Mouse (Mus musculus): Measurements from ENCODE around the gene Slc16a14.

Gene Slc16a14

GRCm38 (mm10) chr1:84910177-84910804 lies 24.6 kb downstream of the Slc16a14 start:
- DNase-seq (ENCODE audit: low read depth, low spot score): no peak

GRCm38 (mm10) chr1:84904467-84904866 lies 30.5 kb downstream of the Slc16a14 start:
- no peak for DNase-seq (ENCODE audit: low read depth, low spot score)

GRCm38 (mm10) chr1:84899156-84899555 lies 35.8 kb downstream of the Slc16a14 start:
- DNase-seq (ENCODE audit: low read depth, low spot score): no peak

GRCm38 (mm10) chr1:84897364-84897763 lies 37.6 kb downstream of the Slc16a14 start:
- DNase-seq (ENCODE audit: low read depth, low spot score): no peak

GRCm38 (mm10) chr1:84891746-84892145 lies 43.2 kb downstream of the Slc16a14 start:
- DNase-seq (ENCODE audit: low read depth, low spot score): no peak

- no peak for DNase-seq (ENCODE audit: low read depth, low spot score)
These were observed 44.4 kb downstream of the Slc16a14 start for GRCm38 (mm10) chr1:84890503-84890902.

- DNase-seq (ENCODE audit: low read depth, low spot score): no peak
These were observed 44.9 kb downstream of the Slc16a14 start for GRCm38 (mm10) chr1:84890005-84890393.

GRCm38 (mm10) chr1:84889330-84890004 lies 45.5 kb downstream of the Slc16a14 start:
- DNase-seq (ENCODE audit: low read depth, low spot score): no peak

GRCm38 (mm10) chr1:84885921-84886320 lies 49.0 kb downstream of the Slc16a14 start:
- no peak for DNase-seq (ENCODE audit: low read depth, low spot score)

GRCm38 (mm10) chr1:84885174-84885573 lies 49.8 kb downstream of the Slc16a14 start:
- DNase-seq (ENCODE audit: low read depth, low spot score): no peak

GRCm38 (mm10) chr1:84883889-84884288 lies 51.0 kb downstream of the Slc16a14 start:
- DNase-seq (ENCODE audit: low read depth, low spot score): no peak

GRCm38 (mm10) chr1:84882937-84883336 lies 52.0 kb downstream of the Slc16a14 start:
- DNase-seq (ENCODE audit: low read depth, low spot score): no peak

GRCm38 (mm10) chr1:84882066-84882532 lies 52.8 kb downstream of the Slc16a14 start:
- no peak for DNase-seq (ENCODE audit: low read depth, low spot score)

GRCm38 (mm10) chr1:84881248-84882065 lies 53.5 kb downstream of the Slc16a14 start:
- no peak for DNase-seq (ENCODE audit: low read depth, low spot score)

GRCm38 (mm10) chr1:84879571-84880120 lies 55.3 kb downstream of the Slc16a14 start:
- no peak for DNase-seq (ENCODE audit: low read depth, low spot score)

GRCm38 (mm10) chr1:84877590-84877989 lies 57.3 kb downstream of the Slc16a14 start:
- DNase-seq (ENCODE audit: low read depth, low spot score): no peak

GRCm38 (mm10) chr1:84872939-84873338 lies 62.0 kb downstream of the Slc16a14 start:
- no peak for DNase-seq (ENCODE audit: low read depth, low spot score)

- no peak for DNase-seq (ENCODE audit: low read depth, low spot score)
These were observed 62.8 kb downstream of the Slc16a14 start for GRCm38 (mm10) chr1:84872105-84872504.

- no peak for DNase-seq (ENCODE audit: low read depth, low spot score)
These were observed 63.8 kb downstream of the Slc16a14 start for GRCm38 (mm10) chr1:84871131-84871530.

- DNase-seq (ENCODE audit: low read depth, low spot score): no peak
These were observed 65.4 kb downstream of the Slc16a14 start for GRCm38 (mm10) chr1:84869498-84869897.

- no peak for DNase-seq (ENCODE audit: low read depth, low spot score)
These were observed 66.1 kb downstream of the Slc16a14 start for GRCm38 (mm10) chr1:84868841-84869240.

- no peak for DNase-seq (ENCODE audit: low read depth, low spot score)
These were observed 66.6 kb downstream of the Slc16a14 start for GRCm38 (mm10) chr1:84868311-84868710.
